Mouse (Mus musculus): Measurements from ENCODE around the gene Defb43.

GRCm38 (mm10) chr14:63013082-63013481 lies 1.5 kb downstream of the Defb43 start:
- TF ChIP-seq CTCF (IDR thresholded peaks at IDR 0.05; ENCODE audit: borderline replicate concordance, insufficient read depth, low read depth, low read length) = no peak
- TF ChIP-seq POLR2A (IDR thresholded peaks at IDR 0.05; ENCODE audit: borderline replicate concordance, insufficient read depth, low read length) = no peak

Measured in cerebellum, adult 2 months (tissue).